Mouse (Mus musculus) hematopoietic multipotent progenitor cell, adult 10-12 weeks (in vitro differentiated cells): ENCODE data around the gene Olfr1362. TPM values are rescaled to one million over a fixed set of nuclear protein-coding genes. Genes with fewer than 3 reads are reported as not detected.

Source experiments
- polyA plus RNA-seq: library from polyadenylated mRNA; stranded (reverse); fragments of >175 nt; gene quantifications from 2 replicates; pipeline ENCODE4 v1.2.3, GENCODE M21; 2012; ENCODE audit warnings: low replicate concordance

The Olfr1362 gene
- not detected in 2 replicates for polyA plus RNA-seq

DNA sequence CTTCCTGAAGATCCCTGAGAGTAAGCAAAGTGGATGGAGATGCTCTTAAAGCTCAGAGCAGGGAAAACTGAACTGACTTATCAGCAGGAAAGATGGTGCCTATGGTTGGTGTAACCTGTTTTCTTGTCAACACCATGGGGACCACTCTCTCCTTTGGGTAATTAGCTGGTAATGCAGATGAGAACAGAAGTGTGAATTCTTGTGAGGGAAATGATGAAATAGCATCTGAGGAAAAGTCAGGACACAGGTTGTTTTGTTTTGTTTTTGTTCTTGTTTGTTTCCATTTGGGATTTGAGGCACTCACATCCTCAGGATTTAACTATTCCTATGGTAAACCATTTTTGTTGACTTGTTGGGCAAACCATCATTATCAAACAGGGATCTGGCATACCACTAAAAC is at the start of gene Olfr1362:
Gene Olfr1362 (minus strand): TSS at position 101 of the 400 bp plus-strand sequence.

DNA sequence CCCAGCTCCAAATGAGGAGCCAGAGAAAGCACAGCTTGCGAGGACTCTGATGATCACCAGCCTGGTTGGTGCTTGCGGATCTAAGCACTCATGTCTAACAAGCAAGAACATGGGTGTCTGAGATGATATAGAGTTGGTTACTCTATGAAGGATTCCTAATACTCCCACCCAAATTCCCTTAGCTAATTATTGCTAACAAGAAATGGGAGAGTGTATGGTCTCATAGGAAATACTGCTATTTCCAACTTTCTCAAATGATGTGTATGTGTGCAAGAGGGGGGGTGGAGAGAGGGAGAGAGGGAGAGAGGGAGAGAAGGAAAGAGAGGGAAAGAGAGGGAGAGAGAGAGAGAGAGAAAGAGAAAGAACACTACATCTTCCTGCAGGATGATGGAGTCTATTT is 49.5 kb upstream of the Olfr1362 start, which contains the start of gene Olfr1361:
Gene Olfr1361 (minus strand): TSS at position 101 of the 400 bp plus-strand sequence.

DNA sequence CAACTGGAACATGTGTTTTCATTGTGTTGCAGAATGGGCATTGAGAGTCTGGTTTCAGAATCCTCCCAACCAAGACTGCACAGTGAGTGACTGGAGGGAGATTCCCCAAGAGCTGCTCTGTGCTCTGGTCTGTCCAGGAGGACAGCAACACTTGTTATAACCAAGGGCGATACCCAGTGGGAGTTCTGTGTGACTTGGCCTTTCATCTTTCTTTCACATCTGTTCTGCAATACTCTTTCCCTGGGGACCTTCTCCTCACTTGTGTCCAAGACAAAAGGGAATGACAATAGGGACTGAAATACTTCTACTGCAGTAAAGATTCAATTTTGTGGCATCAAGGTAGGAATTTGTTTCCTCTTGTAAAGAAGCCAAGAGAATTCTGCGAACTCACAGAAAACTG is 28.6 kb upstream of the Olfr1362 start, which contains the start of gene Olfr11:
Gene Olfr11 (minus strand): TSS at position 101 of the 400 bp plus-strand sequence.

DNA sequence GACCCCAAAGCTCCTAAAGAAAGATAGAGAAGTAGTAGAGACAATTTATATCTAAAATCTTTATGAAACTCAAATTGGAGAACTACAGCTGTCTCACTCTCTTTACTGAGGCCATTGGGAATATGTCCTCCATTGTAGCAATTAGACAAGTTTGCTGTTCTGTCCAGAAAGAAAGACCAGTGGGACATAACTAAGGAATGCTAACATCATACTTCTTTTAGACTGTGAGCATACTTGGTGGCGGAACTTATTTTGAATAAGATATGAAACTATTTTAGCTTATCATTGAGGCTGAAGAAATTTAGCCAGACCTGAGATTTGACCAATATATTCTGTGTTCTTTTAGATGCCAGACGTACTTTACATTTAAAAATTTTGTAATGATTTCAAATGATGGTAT is 32.2 kb downstream of the Olfr1362 start, which contains the start of gene Olfr1364:
Gene Olfr1364 (minus strand): TSS at position 101 of the 400 bp plus-strand sequence.

Other genes with a start within 250 kb of the Olfr1362 start
- gene Zkscan3, start 211.3 kb downstream of the Olfr1362 start, polyA plus RNA-seq = 6.9 and 8.3 TPM in 2 replicates
- 0.19 TPM in 1 of 2 replicates, not detected in the other for gene Pgbd1, start 173.0 kb downstream of the Olfr1362 start, polyA plus RNA-seq
- 7.6 and 8.1 TPM in 2 replicates for gene Zscan26, start 160.3 kb downstream of the Olfr1362 start, polyA plus RNA-seq
- 0.65 and 1.1 TPM in 2 replicates for gene Nkapl, start 145.5 kb downstream of the Olfr1362 start, polyA plus RNA-seq
- gene Zkscan4, start 135.1 kb downstream of the Olfr1362 start, polyA plus RNA-seq = 0.07 TPM in 1 of 2 replicates, not detected in the other
- gene Gm10065, start 134.6 kb downstream of the Olfr1362 start, polyA plus RNA-seq = not detected in 2 replicates
- gene AK157302, start 118.8 kb downstream of the Olfr1362 start, polyA plus RNA-seq = 0.21 and 0.27 TPM in 2 replicates
- gene Gm11273, start 112.6 kb downstream of the Olfr1362 start, polyA plus RNA-seq = 5.8 and 7.5 TPM in 2 replicates
- 3.4 and 5.8 TPM in 2 replicates for gene Zkscan8, start 82.9 kb downstream of the Olfr1362 start, polyA plus RNA-seq
- not detected in 2 replicates for gene Olfr1366, start 71.2 kb downstream of the Olfr1362 start, polyA plus RNA-seq
- gene Olfr1535, start 54.1 kb downstream of the Olfr1362 start, polyA plus RNA-seq = not detected in 2 replicates
- gene Olfr1364, start 32.3 kb downstream of the Olfr1362 start, polyA plus RNA-seq = not detected in 2 replicates
- gene Olfr11, start 28.5 kb upstream of the Olfr1362 start, polyA plus RNA-seq = not detected in 2 replicates
- gene Olfr1361, start 49.4 kb upstream of the Olfr1362 start, polyA plus RNA-seq = not detected in 2 replicates
- gene Olfr1360, start 63.4 kb upstream of the Olfr1362 start, polyA plus RNA-seq = not detected in 2 replicates
- not detected in 2 replicates for gene Olfr1359, start 84.1 kb upstream of the Olfr1362 start, polyA plus RNA-seq
- 2.0 TPM in 1 of 2 replicates, not detected in the other for gene Hist1h2bl, start 102.1 kb upstream of the Olfr1362 start, polyA plus RNA-seq
- 11.2 and 13.3 TPM in 2 replicates for gene Hist1h2ai, start 102.4 kb upstream of the Olfr1362 start, polyA plus RNA-seq
- gene Hist1h3h, start 103.6 kb upstream of the Olfr1362 start, polyA plus RNA-seq = 20.5 and 29.9 TPM in 2 replicates
- gene Hist1h2bm, start 108.0 kb upstream of the Olfr1362 start, polyA plus RNA-seq = 0.85 and 0.91 TPM in 2 replicates
- 0.72 and 1.6 TPM in 2 replicates for gene Hist1h4j, start 121.0 kb upstream of the Olfr1362 start, polyA plus RNA-seq
- gene Hist1h4k, start 136.5 kb upstream of the Olfr1362 start, polyA plus RNA-seq = 10.5 and 30.0 TPM in 2 replicates
- 17.5 and 23.9 TPM in 2 replicates for gene Hist1h2ak, start 139.8 kb upstream of the Olfr1362 start, polyA plus RNA-seq
- gene Hist1h2bn, start 140.1 kb upstream of the Olfr1362 start, polyA plus RNA-seq = 0.92 TPM in 1 of 2 replicates, not detected in the other
- gene Hist1h1b, start 166.6 kb upstream of the Olfr1362 start, polyA plus RNA-seq = 4.1 TPM in 1 of 2 replicates, not detected in the other
- 6.5 and 18.1 TPM in 2 replicates for gene Hist1h3i, start 169.3 kb upstream of the Olfr1362 start, polyA plus RNA-seq
- gene Hist1h2an, start 173.2 kb upstream of the Olfr1362 start, polyA plus RNA-seq = 15.3 and 16.1 TPM in 2 replicates
- 0.47 and 2.4 TPM in 2 replicates for gene Hist1h2bp, start 173.4 kb upstream of the Olfr1362 start, polyA plus RNA-seq
- gene Hist1h2bq, start 196.2 kb upstream of the Olfr1362 start, polyA plus RNA-seq = 5.8 and 8.5 TPM in 2 replicates
- 1,820 and 2,295 TPM in 2 replicates for gene Hist1h2ao, start 196.4 kb upstream of the Olfr1362 start, polyA plus RNA-seq
- 19.5 and 44.0 TPM in 2 replicates for gene Hist1h4m, start 197.7 kb upstream of the Olfr1362 start, polyA plus RNA-seq
- gene Hist1h4n, start 218.2 kb upstream of the Olfr1362 start, polyA plus RNA-seq = 19.6 and 28.2 TPM in 2 replicates
- 1,183 and 6,694 TPM in 2 replicates for gene Hist1h2ap, start 219.5 kb upstream of the Olfr1362 start, polyA plus RNA-seq
- gene Hist1h2br, start 219.7 kb upstream of the Olfr1362 start, polyA plus RNA-seq = 5.3 and 9.4 TPM in 2 replicates